Mouse (Mus musculus) embryonic fibroblast, embryonic 13.5 days (primary cell): Measurements from ENCODE around the gene Ptpn6.
A peak's percentile ranks its signal among the peaks of the same experiment; 100 is the strongest.

Experiments
- CTCF ChIP-seq: IDR thresholded peaks from 2 replicates; pipeline ENCODE4 v1.5.1; 2011; ENCODE audit warnings: mild to moderate bottlenecking, control low read depth, low read length, moderate library complexity, borderline replicate concordance; ENCODE audit not compliant: insufficient read depth
- POLR2A ChIP-seq: IDR thresholded peaks from 2 replicates; pipeline ENCODE4 v1.6.1; 2011; ENCODE audit warnings: low read depth, mild to moderate bottlenecking, control low read depth, low read length, moderate library complexity

GRCm38 (mm10) chr6:124757909-124758848, 19.7 kb upstream of the Ptpn6 start:
- TF ChIP-seq POLR2A: peak; percentile 85
- TF ChIP-seq CTCF: no peak
